Mouse (Mus musculus): ENCODE measurements around the gene Mixl1. TPM values are rescaled to one million over a fixed set of nuclear protein-coding genes. Genes with fewer than 3 reads are reported as not detected.

The Mixl1 gene
- polyA plus RNA-seq (2017; shearing (Covaris generic)): 1 to 10 TPM in 1 of 2 experiments, under 1 TPM in 1; 0.22 to 1.1 TPM

GRCm38 (mm10) chr1:180696626-180697352 is at the start of gene Mixl1:
Gene Mixl1, minus strand, starts transcription at chr1:180697034.

GRCm38 (mm10) chr1:180725704-180726179 is 28.9 kb upstream of the Mixl1 start, which contains the start of gene Acbd3:
Gene Acbd3, plus strand, starts transcription at chr1:180726043.

Other genes starting within 250 kb of the Mixl1 start
- not detected for gene Stum, start 213.5 kb downstream of the Mixl1 start, polyA plus RNA-seq (2017; shearing (Covaris generic))
- 10 to 100 TPM; 63.9 to 68.8 TPM for gene Parp1, start 128.1 kb downstream of the Mixl1 start, polyA plus RNA-seq (2017; shearing (Covaris generic))
- gene Lin9, start 55.9 kb downstream of the Mixl1 start, polyA plus RNA-seq (2017; shearing (Covaris generic)): 10 to 100 TPM; 17.3 to 19.4 TPM
- gene Acbd3, start 29.0 kb upstream of the Mixl1 start, polyA plus RNA-seq (2017; shearing (Covaris generic)): 10 to 100 TPM; 44.8 to 64.3 TPM
- gene H3f3a, start 116.9 kb upstream of the Mixl1 start, polyA plus RNA-seq (2017; shearing (Covaris generic)): 1,000 to 10,000 TPM; 1,110 to 1,197 TPM
- gene Sde2, start 154.1 kb upstream of the Mixl1 start, polyA plus RNA-seq (2017; shearing (Covaris generic)): 10 to 100 TPM; 38.7 to 44.3 TPM
- not detected for gene Lefty2, start 196.1 kb upstream of the Mixl1 start, polyA plus RNA-seq (2017; shearing (Covaris generic))
- gene Pycr2, start 207.3 kb upstream of the Mixl1 start, polyA plus RNA-seq (2017; shearing (Covaris generic)): 10 to 100 TPM; 81.1 to 88.7 TPM
- 1 to 10 TPM in 1 of 2 experiments, under 1 TPM in 1; 0.16 to 1.6 TPM for gene Lefty1, start 238.0 kb upstream of the Mixl1 start, polyA plus RNA-seq (2017; shearing (Covaris generic))
- 10 to 100 TPM; 41.0 to 45.5 TPM for gene Tmem63a, start 245.3 kb upstream of the Mixl1 start, polyA plus RNA-seq (2017; shearing (Covaris generic))

All from inflammation-experienced regulatory T-cells (primary cell).